Mouse (Mus musculus): ENCODE results near the gene Krtap19-1.

Gene Krtap19-1

DNA sequence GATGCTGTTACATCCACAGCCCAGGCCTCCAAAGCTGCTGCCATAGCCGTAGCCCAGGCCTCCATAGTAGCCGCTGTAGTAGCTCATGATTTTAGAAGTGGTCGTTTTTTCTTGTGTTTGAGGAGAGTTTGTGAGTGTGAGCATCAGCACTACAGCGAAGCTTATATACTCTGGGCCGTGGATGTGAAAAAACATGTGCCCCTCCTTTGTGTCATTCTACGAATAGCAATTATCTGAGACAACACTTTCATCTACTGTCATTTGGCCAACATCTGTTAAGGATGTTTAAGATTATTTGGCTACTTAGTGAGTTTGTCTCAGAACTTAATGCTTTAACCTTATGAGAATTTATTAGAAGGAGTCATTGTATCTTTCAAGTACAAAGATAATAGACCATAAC, at the start of gene Krtap19-1:
Gene Krtap19-1, minus strand, starts transcription at position 101 of the 400 bp plus-strand sequence.
- in situ Hi-C loops (cut with MseI, MboI): no loop called here

DNA sequence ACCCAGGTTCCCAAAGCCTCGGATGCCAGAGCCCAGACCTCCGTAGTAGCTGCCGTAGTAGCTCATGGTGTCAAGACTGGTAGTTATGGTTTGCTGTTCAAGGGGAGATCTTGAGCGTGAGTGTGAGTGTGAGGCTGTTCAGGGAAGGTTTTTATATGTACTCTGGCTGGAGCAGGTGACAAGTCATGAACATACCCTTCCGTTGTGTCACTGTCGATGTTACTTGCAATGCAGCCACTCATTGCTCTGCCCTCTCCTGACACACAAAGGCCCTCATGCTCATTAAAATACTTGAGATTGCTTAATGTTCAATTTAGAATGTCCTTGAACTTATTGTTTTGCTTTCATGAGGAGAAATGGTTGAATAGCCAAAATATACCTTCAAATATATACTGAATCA, 27.1 kb upstream of the Krtap19-1 start, which contains the start of gene Krtap19-5:
Gene Krtap19-5, minus strand, starts transcription at position 101 of the 400 bp plus-strand sequence.
- in situ Hi-C loops (cut with MseI, MboI): no loop called here

DNA sequence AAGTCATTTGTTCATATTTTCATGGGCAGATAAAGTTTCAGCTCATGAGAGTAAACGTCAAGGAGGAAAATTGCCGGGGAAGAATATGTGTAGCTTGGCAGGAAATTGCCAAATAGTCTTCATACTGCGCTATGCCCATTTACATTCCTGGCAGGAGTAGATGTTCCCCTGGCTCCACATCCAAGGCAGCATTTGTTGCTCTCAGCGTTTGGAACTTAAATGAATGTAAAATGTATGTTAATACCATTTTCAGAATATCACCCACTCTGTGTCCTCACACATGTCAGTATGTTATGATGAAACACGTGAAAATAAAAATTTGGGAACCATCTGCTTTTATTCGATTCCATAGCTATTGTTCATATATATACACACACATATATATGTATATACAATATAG, 17.7 kb upstream of the Krtap19-1 start:
- in situ Hi-C loops (cut with MseI, MboI): no loop called here

- in situ Hi-C loops (cut with MseI, MboI): no loop called here
These were observed 15.8 kb upstream of the Krtap19-1 start, which contains the start of gene Krtap19-4 for GRCm38 (mm10) chr16:88884989-88885388. Gene Krtap19-4 (minus strand): TSS chr16:88885089.

DNA sequence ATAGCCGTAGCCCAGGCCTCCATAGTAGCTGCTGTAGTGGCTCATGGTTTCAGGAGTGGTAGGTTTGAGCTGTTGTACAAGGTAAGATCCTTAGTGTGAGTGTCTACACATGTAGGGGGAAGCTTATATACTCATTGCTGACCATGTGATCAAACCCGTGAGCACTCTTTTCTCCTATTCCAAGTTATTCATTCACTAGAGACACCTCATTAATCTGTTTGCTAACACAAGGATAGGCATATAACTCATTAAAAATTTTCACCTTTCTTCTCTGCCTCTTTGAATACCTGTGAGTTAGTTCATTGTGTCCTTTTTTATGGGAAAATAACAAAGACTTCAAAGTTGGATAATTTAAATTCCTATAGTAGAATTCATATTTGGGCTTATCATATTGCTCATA, 8.7 kb upstream of the Krtap19-1 start, which contains the start of gene Krtap19-3:
Gene Krtap19-3, minus strand, starts transcription at position 101 of the 400 bp plus-strand sequence.
- in situ Hi-C loops (cut with MseI, MboI): no loop called here

- in situ Hi-C loops (cut with MseI, MboI): no loop called here
These were observed 5.0 kb upstream of the Krtap19-1 start, which contains the start of gene Krtap19-2 for GRCm38 (mm10) chr16:88874169-88874568. Gene Krtap19-2 (minus strand): TSS chr16:88874269.

GRCm38 (mm10) chr16:88864887-88865407, 4.3 kb downstream of the Krtap19-1 start:
- in situ Hi-C loops (cut with MseI, MboI): no loop called here

- in situ Hi-C loops (cut with MseI, MboI): no loop called here
These were observed 17.8 kb downstream of the Krtap19-1 start for GRCm38 (mm10) chr16:88851450-88851849.

DNA sequence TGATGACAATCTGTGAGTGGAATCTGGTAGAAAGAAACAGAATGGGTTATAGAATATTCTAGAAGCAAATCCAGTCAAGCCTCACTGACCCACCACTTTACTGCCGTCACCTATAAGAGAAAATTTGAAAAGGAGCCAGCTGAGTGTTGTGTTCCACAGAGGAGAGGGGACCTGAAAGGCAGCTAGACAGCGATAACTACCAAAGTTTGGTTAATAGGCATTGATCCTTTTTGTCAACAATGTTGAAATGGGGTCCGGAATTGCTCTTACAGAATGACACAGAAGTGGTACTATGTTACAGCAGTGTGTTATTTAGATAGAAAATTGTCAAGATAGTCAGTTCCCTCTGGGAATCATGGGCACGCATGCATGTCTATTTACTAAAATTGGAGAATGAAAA, 20.7 kb downstream of the Krtap19-1 start:
- in situ Hi-C loops (cut with MseI, MboI): no loop called here

GRCm38 (mm10) chr16:88847363-88847762, 21.8 kb downstream of the Krtap19-1 start:
- in situ Hi-C loops (cut with MseI, MboI): no loop called here

- in situ Hi-C loops (cut with MseI, MboI): no loop called here
These were observed 42.2 kb downstream of the Krtap19-1 start for GRCm38 (mm10) chr16:88826978-88827377.

- in situ Hi-C loops (cut with MseI, MboI): no loop called here
These were observed 43.0 kb downstream of the Krtap19-1 start, which contains the start of gene Krtap14 for GRCm38 (mm10) chr16:88826095-88826652. Gene Krtap14 (minus strand): TSS chr16:88826145.

- in situ Hi-C loops (cut with MseI, MboI): no loop called here
These were observed 45.5 kb downstream of the Krtap19-1 start for GRCm38 (mm10) chr16:88823736-88824135.

GRCm38 (mm10) chr16:88820066-88820465, 49.1 kb downstream of the Krtap19-1 start, which contains the start of gene Krtap15:
Gene Krtap15 (plus strand): TSS chr16:88820215.
- in situ Hi-C loops (cut with MseI, MboI): no loop called here

Measured in mouse trophoblast stem cell (cell line).